Mouse (Mus musculus): ENCODE measurements around the gene Mtx1. TPM values are rescaled to one million over a fixed set of nuclear protein-coding genes. Genes with fewer than 3 reads are reported as not detected.
"Not testable (repeated sequence)": the region's sequence is repeated elsewhere in the genome, so short reads cannot be mapped to it uniquely, and the experiment has no call there.

Mtx1 gene
- total RNA-seq, 4 experiments from 2014 or later: 85.4 to 96.0 (median 94.4) TPM

GRCm38 (mm10) chr3:89183058-89183958 is 43.6 kb downstream of the Mtx1 start, which contains the start of gene Fam189b:
Gene Fam189b (plus strand): TSS chr3:89183143.
- DNase-seq (ENCODE audit: low spot score in 2 of 2): peak; percentile 89 to 91

DNA sequence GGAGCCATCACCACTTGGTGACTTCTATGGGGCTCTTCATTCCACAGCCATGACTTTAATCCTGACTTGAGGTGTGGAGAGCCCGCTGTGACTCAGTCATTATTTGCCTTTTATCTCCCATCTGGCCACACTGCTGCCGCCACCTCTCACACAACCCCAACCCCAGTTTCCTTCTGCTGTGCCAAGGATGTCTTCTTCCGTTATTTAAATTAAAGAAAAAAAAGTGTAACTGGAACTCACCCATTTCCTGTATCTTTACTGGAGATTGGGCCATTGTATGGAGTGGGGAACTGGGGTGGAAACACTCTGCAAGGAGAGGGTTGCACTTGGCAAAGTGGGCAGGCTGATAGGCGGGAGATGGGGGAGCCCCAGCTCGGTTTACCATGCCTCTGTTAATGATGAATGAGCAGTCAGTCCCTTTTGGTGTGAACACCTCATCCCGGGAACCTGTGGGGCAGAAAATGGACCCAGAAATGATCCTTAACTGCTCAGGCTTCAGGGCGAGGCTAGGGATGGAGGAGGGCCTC is 44.3 kb downstream of the Mtx1 start:
- no peak for DNase-seq (ENCODE audit: low spot score in 2 of 2)

DNA sequence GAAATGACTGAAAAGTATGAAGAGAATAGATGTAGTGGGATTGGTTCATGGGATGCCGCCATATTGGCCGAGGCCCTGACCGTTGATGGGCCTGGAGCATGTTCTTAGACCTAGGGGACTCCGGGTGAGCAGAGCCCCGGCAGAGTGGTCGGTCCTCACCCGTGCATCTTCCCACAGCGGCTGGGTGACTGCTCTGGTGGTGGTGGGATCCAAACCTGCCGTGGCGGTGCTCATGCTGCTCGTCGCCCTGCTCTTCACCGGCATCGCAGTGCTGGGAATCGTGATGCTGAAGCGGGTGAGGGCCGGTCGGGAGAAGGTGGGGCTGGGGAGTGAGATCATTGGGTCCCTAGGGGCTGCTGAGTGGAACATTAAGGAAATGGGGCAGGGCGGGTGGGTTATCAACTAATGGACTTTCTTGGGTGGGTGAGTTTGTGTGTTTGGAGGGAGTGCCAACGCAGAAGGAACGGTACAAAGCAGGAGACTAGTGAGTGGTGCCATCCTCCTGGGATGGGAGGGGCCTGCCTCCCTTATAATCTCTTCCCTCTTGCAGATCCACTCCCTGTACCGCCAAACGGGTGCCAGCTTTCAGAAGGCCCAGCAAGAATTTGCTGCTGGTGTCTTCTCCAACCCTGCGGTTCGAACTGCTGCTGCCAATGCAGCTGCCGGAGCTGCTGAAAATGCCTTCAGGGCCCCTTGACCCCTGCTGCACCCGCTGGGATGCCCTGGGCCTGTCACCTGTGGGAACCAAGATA is 45.0 kb downstream of the Mtx1 start:
- DNase-seq (ENCODE audit: low spot score in 2 of 2): no peak

GRCm38 (mm10) chr3:89179056-89179455 is 47.8 kb downstream of the Mtx1 start:
- DNase-seq (ENCODE audit: low spot score in 2 of 2): no peak

GRCm38 (mm10) chr3:89178107-89178385 is 48.8 kb downstream of the Mtx1 start:
- DNase-seq (ENCODE audit: low spot score in 2 of 2): no peak

DNA sequence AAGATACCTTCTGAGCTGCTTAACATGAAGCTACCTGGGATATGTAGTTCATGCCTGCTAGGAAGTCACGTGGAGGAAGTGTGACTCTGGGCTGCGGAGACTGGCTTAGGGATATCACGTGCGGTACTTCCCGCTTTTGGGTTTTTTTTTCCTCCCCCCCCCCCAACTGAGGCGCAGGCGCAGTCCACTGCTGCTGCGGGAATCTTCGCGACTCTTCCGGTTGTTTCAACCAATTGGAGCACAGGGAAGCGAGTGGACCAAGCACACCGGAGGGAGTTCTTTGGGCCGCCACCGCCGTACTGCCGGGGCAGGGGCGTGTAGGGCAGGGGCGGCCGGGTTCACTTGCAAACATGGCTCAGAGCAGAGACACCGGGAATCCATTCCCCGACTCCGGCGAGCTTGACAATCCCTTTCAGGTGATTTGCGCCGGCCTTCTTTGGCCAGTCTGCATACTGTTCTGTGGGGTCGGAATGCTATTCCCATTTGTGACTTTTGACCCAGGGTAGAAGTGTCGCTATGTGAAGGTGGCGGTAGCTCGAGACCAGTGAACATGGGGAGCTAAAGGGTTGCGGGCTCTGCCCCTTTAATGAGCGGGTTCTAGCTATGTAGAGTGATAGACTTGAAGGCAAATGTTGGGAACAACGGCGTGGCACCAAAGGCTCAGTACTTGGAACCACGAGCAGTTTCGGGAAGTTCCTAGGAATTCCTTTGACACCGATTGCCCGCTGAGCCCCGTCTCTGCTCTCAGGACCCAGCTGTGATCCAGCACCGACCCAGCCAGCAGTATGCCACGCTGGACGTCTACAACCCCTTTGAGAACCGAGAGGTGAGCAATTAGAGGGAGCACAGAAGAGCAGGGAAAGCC is 49.4 kb downstream of the Mtx1 start, which contains the start of gene Scamp3:
Gene Scamp3, plus strand, starts transcription at position 232 of the 865 bp plus-strand sequence.
- peak; percentile 90 for DNase-seq (ENCODE audit: low spot score in 2 of 2)

GRCm38 (mm10) chr3:89176421-89176820 is 50.5 kb downstream of the Mtx1 start:
- no peak for DNase-seq (ENCODE audit: low spot score in 2 of 2)

DNA sequence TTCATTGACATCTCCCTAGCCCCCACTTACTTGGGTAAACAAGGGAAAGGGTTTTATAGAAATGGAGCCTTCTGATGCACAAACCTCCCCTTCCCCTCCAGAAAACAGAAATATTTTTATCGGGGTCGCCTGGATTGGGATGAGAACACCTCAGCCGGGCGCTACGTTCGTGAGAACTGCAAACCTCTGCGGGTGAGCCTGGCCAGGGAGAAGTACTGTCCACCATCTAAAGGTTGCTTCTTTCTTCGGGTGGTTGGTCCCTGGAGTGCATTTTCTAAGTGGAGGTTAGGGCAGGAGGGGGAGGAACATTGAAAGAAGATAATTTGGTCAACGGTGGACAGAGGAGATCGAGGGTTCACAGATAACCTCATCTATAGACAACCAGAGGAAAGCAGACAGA is 51.3 kb downstream of the Mtx1 start:
- DNase-seq (ENCODE audit: low spot score in 2 of 2): no peak

DNA sequence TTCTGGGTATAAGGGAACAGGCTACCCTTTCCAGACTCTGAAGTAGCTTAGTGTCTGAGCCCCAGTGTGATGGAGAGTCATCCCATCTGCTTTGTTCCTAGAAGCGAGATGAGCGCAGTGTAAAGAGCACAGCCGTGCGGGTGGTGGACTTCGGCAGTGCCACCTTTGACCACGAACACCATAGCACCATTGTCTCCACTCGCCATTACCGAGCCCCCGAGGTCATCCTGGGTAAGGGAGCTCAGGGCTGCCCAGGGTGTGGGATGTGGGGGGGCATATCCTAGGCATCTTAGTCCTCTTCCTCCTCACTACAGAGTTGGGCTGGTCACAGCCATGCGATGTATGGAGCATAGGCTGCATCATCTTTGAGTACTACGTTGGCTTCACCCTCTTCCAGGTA is 52.0 kb downstream of the Mtx1 start:
- DNase-seq (ENCODE audit: low spot score in 2 of 2): no peak

DNA sequence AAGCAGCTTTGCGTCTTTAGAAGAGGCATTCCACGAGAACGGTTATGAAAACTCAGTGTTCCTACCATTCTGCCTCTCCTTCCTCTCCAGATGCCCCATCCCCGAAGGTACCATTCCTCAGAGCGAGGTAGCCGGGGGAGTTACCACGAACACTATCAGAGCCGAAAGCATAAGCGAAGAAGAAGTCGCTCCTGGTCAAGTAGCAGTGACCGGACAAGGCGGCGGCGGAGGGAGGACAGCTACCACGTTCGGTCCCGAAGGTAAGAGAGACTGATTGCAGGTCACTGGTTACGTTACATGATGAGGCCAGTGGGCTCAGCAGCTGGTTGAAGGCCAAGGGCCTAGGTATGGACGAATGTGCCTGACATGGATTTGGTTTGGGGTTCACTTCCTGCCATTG is 59.9 kb downstream of the Mtx1 start:
- DNase-seq (ENCODE audit: low spot score in 2 of 2): no peak

DNA sequence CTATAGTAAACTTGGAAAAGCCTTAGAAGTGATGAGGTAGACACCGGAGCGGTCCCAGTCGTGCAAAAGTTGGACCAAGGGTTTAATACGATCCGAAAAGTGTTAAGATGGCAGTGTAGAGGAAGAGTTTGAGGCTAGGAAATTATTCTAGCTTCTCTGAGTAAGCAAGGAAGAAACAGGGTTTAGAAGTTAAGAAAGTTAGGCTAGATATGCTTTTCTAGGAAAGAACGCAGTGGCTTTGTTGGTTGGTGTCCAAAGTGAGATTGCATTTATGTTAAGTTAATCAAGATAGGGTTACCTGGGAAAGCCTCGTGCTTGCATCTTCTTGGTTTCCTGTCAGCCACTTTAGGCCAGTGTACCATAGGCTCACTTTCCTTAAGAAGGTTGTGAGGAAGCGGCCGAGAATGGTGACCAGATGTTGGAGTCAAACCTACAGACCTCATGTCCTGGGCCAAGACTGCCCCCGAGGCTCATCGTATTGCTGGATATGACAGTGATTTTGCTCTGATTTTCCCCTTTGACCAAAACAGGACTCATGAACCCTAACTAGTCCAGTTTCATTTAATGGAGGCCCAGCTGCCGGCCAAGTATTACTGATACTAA is 61.5 kb downstream of the Mtx1 start:
- no peak for DNase-seq (ENCODE audit: low spot score in 2 of 2)

- DNase-seq (ENCODE audit: low spot score in 2 of 2): peak; percentile 91
Observed at GRCm38 (mm10) chr3:89164506-89165267, 62.2 kb downstream of the Mtx1 start, which contains the start of gene Clk2. Gene Clk2 (plus strand): TSS chr3:89164795.

DNA sequence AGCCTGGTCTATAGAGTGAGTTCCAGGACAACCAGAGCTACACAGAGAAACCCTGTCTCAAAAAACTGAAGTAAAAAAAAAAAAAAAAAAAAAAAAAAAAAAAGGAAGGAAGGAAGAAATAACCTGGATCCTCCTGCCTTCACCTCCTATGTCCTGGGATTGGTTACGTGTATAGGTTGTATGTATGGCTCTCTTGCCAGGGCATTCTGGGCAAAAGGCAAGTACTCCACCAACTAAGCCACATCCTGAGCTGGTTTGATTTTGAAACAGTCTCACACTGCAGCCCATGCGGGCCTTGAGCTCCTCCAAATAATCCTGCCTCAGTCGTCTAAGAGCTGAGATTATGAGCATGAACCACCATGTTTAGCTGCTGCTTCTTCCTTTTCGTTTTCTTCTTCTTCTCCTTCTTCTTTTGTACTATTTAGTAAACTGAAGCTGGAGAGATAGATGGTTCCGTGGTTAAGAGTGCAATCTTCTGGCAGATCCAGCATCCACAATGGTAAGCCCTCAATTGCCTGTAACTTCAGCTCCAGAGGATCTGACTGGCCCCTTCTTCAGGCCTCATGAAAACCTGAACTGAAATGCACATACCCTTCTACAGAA is 63.1 kb downstream of the Mtx1 start:
- DNase-seq (ENCODE audit: low spot score in 2 of 2): no peak

DNA sequence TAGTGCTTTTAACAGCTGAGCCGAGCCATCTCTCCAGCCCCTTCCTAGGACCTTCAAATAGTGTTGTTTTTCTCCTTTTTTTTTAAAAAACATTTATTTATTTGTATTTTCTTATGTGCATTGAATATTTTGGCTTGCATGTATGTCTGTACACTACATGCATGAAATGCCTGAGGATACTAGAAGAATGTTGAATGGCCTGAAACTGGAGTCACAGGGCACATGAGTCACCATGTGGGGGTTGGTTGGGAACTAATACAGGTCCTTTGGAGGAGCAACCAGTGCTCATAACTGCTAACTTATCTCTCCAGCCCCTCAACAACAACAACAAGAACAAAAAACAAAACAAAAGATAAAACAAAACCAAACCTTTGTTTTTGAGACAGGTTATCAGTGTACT is 63.8 kb downstream of the Mtx1 start:
- no peak for DNase-seq (ENCODE audit: low spot score in 2 of 2)

- DNase-seq (ENCODE audit: low spot score in 2 of 2): no peak
Observed at GRCm38 (mm10) chr3:89161786-89162185, 65.1 kb downstream of the Mtx1 start.

DNA sequence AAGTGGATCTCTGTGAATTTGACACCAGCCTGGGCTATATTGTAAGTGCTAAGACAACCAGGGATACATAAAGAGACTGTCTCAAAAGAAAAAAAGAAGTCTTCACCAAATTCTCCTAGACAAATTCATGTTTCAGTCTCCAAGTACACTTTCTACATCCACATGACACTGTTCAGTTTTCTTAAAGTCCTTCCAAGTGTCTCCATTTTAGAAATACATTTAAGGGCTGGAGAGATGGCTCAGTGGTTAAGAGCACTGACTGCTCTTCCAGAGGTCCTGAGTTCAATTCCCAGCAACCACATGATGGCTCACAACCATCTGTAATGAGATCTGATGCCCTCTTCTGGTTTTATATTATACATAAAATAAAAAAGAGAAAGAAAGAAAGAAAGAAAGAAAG is 65.7 kb downstream of the Mtx1 start:
- not testable (repeated sequence) for DNase-seq (ENCODE audit: low spot score in 2 of 2)

GRCm38 (mm10) chr3:89159616-89160344 is 67.1 kb downstream of the Mtx1 start, which contains the start of gene Hcn3:
Gene Hcn3 (minus strand): TSS chr3:89160196.
- no peak for DNase-seq (ENCODE audit: low spot score in 2 of 2)

DNA sequence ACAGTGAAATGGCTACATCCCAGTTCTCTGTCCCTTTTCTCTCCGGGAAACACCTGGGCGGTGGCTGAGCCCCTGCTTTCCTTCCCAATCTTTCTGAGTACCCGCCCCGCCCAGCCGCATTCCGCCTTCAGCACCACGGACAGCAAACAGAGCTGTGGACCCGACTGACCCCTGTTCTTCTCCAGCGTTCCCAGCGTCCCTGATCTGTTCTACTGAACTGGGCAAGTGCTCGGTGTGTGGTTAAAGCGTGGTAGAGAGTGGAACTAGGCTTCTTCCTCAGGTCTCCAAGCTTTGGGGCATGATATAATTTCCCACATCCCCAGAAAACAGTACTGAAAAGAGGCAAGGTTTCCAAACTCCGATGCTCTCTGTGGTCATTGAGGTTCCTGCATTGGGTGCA is 67.7 kb downstream of the Mtx1 start:
- no peak for DNase-seq (ENCODE audit: low spot score in 2 of 2)

Measured in layer of hippocampus, adult 8-10 months (tissue).